Mouse (Mus musculus) right cerebral cortex, postnatal 4 days (tissue): Measurements from ENCODE around the gene Rbms3.

Experiments
- DNase-seq: peaks from one replicate; pipeline ENCODE4 v3.0.0-alpha.2; 2022

Rbms3 gene

GRCm38 (mm10) chr9:117476753-117477152 is 153.0 kb downstream of the Rbms3 start:
- DNase-seq = no peak

- no peak for DNase-seq
Measured at GRCm38 (mm10) chr9:117452816-117453215, 176.9 kb downstream of the Rbms3 start.

- DNase-seq = no peak
Measured at GRCm38 (mm10) chr9:117442611-117443010, 187.1 kb downstream of the Rbms3 start.

- no peak for DNase-seq
Measured at GRCm38 (mm10) chr9:117435856-117436255, 193.9 kb downstream of the Rbms3 start.

- no peak for DNase-seq
Measured at GRCm38 (mm10) chr9:117430670-117431069, 199.0 kb downstream of the Rbms3 start.

GRCm38 (mm10) chr9:117429217-117430105 is 200.3 kb downstream of the Rbms3 start:
- DNase-seq = no peak

GRCm38 (mm10) chr9:117423259-117423658 is 206.5 kb downstream of the Rbms3 start:
- no peak for DNase-seq

- DNase-seq = no peak
Measured at GRCm38 (mm10) chr9:117419874-117420485, 209.7 kb downstream of the Rbms3 start.

- no peak for DNase-seq
Measured at GRCm38 (mm10) chr9:117413181-117413580, 216.5 kb downstream of the Rbms3 start.

GRCm38 (mm10) chr9:117412584-117412983 is 217.1 kb downstream of the Rbms3 start:
- no peak for DNase-seq

- DNase-seq = no peak
Measured at GRCm38 (mm10) chr9:117404621-117405020, 225.1 kb downstream of the Rbms3 start.

- DNase-seq = no peak
Measured at GRCm38 (mm10) chr9:117400262-117400671, 229.4 kb downstream of the Rbms3 start.

GRCm38 (mm10) chr9:117397071-117397470 is 232.6 kb downstream of the Rbms3 start:
- DNase-seq = no peak

GRCm38 (mm10) chr9:117396586-117396985 is 233.1 kb downstream of the Rbms3 start:
- DNase-seq = no peak

GRCm38 (mm10) chr9:117393626-117394525 is 235.8 kb downstream of the Rbms3 start:
- DNase-seq = peak; percentile 30

GRCm38 (mm10) chr9:117388024-117388423 is 241.7 kb downstream of the Rbms3 start:
- DNase-seq = peak; percentile 66

- DNase-seq = no peak
Measured at GRCm38 (mm10) chr9:117380876-117381275, 248.8 kb downstream of the Rbms3 start.

GRCm38 (mm10) chr9:117380076-117380475 is 249.6 kb downstream of the Rbms3 start:
- no peak for DNase-seq

GRCm38 (mm10) chr9:117379448-117379983 is 250.2 kb downstream of the Rbms3 start:
- no peak for DNase-seq

- no peak for DNase-seq
Measured at GRCm38 (mm10) chr9:117378131-117378890, 251.4 kb downstream of the Rbms3 start.

GRCm38 (mm10) chr9:117375776-117376175 is 253.9 kb downstream of the Rbms3 start:
- DNase-seq = no peak

GRCm38 (mm10) chr9:117373164-117373741 is 256.5 kb downstream of the Rbms3 start:
- no peak for DNase-seq
